Mouse (Mus musculus): ENCODE measurements at regions not wholly inside any gene's neighbourhood (a gene's known extent, or its start where the extent isn't known, plus 50 kb on each side); places are given as distances from the start of the nearest gene placed in this dataset.
A peak's percentile ranks its signal among the peaks of the same experiment; 100 is the strongest.
"Not testable (repeated sequence)": the region's sequence is repeated elsewhere in the genome, so short reads cannot be mapped to it uniquely, and the experiment has no call there.

- DNase-seq: no peak
Measured at GRCm38 (mm10) chr2:78059801-78060416, 113.7 kb upstream of the Cwc22 start.

DNA sequence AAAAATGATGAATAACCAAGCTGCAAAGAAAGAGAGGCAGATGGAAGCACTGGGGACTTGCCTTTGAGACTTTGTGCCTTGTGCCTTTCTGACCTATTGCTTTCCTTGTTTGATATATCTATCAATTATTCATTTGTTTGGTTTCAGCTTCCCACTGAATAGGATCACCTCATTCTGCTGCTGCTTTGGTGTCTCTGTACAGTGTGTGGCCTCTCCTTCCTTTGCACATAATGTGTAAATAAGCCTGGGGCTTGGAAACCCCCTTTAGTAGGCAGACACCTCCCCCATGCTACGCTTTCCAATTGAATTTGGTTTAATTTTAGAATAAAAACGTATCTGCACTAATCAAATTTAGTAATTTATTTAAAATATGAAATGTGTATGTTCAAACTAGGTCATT is 112.8 kb upstream of the Cwc22 start:
- no peak for DNase-seq

DNA sequence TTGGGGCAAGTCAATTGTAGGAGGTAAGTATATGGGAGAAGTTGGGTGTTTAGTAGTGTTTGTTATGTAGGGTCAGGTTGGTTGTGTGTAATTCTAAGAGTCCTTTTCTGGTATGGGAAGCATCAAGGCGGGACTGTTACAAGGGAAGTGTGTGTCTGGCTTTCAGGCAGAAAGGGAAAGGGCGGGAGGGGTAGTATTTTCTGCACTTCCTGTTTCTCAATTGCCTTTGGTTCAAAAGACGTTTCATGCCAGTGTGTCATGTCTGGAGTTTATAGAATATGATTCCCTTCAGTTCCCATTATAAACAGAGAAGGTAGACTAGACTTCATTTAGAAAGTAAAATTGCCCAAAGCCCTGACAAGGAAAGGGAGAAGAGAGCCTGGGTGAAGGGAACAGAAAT is 107.7 kb upstream of the Cwc22 start:
- no peak for DNase-seq

DNA sequence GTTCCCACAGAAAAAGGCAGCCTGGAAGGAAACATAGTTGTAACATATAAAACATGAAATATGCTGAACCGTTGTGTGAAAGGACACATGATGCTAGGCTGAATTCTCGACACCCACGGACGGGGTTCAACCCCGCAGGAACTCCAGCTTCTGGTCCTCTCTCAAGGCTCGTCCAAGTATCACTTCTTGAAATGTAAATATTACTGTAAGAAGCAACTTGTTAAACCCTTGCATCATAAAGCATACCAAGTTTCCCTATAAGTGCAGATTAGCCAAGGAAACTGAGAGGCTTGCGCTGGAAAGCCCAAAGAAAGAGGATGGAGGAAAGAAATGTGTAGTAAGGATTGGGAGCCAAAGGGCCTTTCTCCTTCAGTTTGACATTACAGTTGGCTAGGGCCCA is 104.4 kb upstream of the Cwc22 start:
- DNase-seq: no peak

GRCm38 (mm10) chr2:78049248-78049874 is 103.2 kb upstream of the Cwc22 start:
- DNase-seq: peak; percentile 2 to 4

DNA sequence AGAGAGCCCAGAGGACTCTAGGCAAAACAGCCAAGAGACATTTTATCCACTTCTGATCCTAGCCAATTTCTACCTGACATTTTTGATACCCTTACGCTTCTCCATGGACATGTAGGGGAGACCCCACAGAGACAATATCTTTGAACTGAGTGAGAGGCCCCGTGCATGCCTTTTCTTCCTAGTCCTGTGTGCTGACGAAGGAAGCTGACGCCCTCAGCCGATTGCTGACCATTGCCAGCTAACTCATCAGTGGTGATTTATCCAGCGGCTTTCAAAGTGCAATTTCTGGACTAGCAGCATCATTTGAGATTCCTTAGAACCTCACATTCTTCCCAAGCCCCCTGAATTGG is 102.5 kb upstream of the Cwc22 start:
- DNase-seq: no peak

GRCm38 (mm10) chr2:78048030-78048705 is 102.0 kb upstream of the Cwc22 start:
- DNase-seq: no peak

GRCm38 (mm10) chr2:78027319-78027718 is 81.1 kb upstream of the Cwc22 start:
- DNase-seq: no peak

- DNase-seq: no peak
Measured at GRCm38 (mm10) chr2:78026808-78027207, 80.6 kb upstream of the Cwc22 start.

- no peak for DNase-seq
Measured at GRCm38 (mm10) chr2:78025651-78026435, 79.7 kb upstream of the Cwc22 start.

DNA sequence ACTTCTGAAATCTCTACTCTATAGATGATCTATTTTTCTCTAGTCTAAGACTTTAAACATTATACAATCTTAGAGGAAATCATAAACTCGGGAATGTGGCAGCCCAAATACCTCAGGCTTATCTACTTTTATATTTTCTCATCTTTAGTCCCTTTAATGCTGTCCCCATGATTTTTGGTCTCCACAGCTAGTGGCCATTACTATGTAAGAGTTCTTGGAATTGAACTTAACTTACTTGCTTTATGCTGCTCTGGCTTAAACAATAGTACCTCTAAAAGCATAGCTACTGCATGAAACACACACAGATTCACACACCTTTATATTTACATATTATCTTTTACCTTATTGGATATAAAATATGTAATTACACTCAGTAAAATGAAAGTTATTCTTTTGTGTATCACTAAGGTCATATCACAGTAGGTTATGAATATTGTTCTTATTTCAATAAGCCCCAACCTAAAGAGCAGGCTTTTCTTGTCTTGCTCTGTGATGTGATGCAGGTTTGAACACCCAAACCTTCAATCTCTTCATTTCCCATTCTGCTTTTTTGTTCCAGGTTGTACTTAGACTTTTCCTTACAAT is 78.9 kb upstream of the Cwc22 start:
- DNase-seq: no peak

DNA sequence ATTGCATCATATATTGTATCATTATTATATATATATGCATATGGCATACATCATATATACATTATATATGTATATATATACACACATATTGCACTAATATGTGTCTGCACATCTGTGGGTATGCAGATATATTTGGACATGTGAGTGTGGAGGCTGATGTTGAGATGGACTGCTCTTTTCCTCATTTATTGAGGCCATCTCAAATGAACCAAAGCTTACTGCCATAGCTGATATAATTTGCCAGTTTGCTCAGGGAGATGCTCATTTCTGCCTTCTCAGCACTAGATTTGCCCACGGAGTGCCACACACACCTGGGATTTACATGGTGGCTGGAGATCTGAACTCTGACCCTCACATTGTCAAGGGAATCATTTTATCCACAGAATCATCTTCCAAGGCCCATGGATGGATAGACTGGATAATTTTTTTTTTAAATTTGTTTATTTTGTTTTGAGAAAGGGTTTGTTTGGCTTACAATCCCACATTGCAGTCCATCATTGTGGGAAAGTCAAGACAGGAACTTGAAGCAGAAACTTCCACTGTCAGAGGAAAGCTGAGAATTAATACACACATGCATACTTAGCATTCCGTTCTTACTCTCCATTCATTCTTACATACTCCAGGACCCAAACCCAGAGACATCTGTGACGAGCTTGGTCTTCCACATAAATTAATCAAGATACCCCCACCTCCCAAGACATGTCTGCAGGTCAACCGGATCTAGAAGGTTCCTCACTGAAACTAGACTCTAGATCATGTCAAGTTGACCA is 77.9 kb upstream of the Cwc22 start:
- no peak for DNase-seq

DNA sequence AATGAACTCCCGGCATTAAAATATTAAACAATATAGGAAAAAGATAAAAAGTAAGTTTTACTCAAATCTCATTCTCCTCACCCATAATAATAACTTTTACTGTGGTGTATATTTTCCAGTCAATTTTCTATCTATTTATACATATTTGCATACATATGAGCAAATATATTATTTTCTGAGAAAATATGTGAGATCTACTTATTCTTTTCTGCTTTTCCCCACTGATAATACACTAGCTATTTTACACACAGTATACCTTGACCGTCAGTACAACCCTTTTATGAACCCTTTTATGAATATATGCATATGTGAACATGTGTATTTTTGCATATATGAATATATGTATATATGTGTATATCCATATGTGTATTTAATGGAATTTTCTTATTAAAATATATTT is 77.2 kb upstream of the Cwc22 start:
- DNase-seq: no peak

DNA sequence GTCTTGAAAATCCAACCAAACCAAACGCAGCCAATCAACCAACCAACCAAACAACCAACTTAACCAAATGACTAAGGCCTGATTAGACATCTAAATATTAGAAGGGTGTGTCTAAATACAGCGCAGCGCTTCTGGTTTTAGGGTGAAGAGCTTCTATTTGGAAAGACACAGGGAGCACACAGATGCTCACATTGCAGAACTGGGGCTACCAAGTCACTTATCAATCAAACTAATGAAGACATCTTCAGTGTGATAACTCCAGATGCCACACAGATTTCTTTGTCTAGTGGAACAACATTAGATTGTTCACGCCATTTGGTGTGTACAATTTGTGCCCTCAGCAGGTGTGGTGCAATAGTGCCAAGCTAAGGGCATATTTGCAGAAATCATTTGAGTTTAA is 76.6 kb upstream of the Cwc22 start:
- no peak for DNase-seq

GRCm38 (mm10) chr2:78021905-78022304 is 75.7 kb upstream of the Cwc22 start:
- no peak for DNase-seq

GRCm38 (mm10) chr2:78021356-78021900 is 75.3 kb upstream of the Cwc22 start:
- no peak for DNase-seq

DNA sequence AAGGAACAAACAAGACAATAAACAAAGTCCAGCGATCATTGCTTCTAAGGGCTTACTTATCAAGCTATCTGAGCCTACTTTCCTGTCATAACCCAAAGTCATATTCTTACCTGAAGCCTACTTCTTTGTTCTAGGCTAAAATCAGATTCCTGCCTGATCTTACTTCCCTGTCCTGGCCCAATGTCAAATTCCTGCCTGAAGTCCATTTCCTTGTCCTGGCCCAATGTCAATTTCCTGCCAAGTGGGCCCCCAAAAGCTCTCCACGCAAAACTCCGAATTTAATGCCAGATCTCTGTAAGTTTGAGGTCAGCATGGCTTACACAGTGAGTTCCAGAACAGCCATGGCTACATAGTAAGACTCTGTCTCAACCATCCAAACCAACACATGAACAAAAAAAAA is 74.3 kb upstream of the Cwc22 start:
- DNase-seq: no peak

- DNase-seq: no peak
Measured at GRCm38 (mm10) chr2:78019916-78020315, 73.7 kb upstream of the Cwc22 start.

- not testable (repeated sequence) for DNase-seq
Measured at GRCm38 (mm10) chr2:78012441-78012840, 66.3 kb upstream of the Cwc22 start.

- no peak for DNase-seq
Measured at GRCm38 (mm10) chr2:78011821-78012220, 65.6 kb upstream of the Cwc22 start.

DNA sequence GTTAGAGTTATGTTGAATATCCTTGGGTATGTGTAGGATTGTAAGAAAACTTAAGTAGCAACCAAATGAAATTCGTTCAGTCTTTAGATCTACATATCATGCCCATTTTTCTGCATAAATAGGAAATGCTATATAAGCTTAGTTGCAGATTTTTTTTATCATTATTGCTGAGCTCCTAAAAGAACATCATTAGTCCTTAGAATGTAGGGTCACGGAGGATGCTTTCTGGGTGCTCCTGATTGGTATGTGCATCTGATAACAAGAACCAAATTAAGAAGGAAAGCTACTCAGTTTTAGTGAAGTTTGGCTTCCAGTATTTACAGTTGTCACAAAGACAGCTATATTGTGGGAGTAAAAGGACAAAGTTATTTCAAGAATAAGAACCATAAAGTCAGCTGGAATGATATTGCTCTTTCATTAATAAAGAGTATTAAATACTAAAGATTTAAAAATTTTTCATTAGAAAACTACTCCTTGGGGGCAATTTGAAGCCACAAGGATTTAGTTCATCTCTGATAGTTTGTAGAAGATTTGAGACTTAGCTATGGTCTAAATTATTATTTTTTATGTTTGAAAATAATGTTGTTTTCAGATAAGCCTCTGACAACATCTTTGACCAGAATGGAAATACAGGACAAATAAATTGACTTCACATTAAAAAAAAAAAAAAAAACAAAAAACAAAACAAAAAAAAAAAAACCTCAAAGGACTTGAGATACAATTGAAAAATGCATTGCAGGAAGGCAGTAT is 65.1 kb upstream of the Cwc22 start:
- no peak for DNase-seq
